Mouse (Mus musculus) cerebellum, adult 9-10 months (tissue): Measurements from ENCODE around the gene Syncrip.
A peak's percentile ranks its signal among the peaks of the same experiment; 100 is the strongest.
"Not testable (repeated sequence)": the region's sequence is repeated elsewhere in the genome, so short reads cannot be mapped to it uniquely, and the experiment has no call there.

Experiments used
- DNase-seq: peaks from one replicate; pipeline ENCODE4 v3.0.0; 2022

Syncrip gene

GRCm38 (mm10) chr9:88481061-88481790 lies 1.1 kb downstream of the Syncrip start:
- DNase-seq, result peak; percentile 59

GRCm38 (mm10) chr9:88480120-88480519 lies 2.3 kb downstream of the Syncrip start:
- peak; percentile 37 for DNase-seq

- DNase-seq, result peak; percentile 31
Measured at GRCm38 (mm10) chr9:88476138-88476537, 6.2 kb downstream of the Syncrip start.

GRCm38 (mm10) chr9:88461017-88461416 lies 21.4 kb downstream of the Syncrip start:
- DNase-seq, result not testable (repeated sequence)

GRCm38 (mm10) chr9:88439991-88440390 lies 42.4 kb downstream of the Syncrip start:
- peak; percentile 22 for DNase-seq

GRCm38 (mm10) chr9:88439238-88439600 lies 43.2 kb downstream of the Syncrip start:
- no peak for DNase-seq

GRCm38 (mm10) chr9:88438555-88439237 lies 43.7 kb downstream of the Syncrip start, which contains the start of gene Snx14:
TSS of gene Snx14 (minus strand) at chr9:88438958.
- DNase-seq, result peak; percentile 96

GRCm38 (mm10) chr9:88438237-88438554 lies 44.2 kb downstream of the Syncrip start:
- no peak for DNase-seq

- DNase-seq, result peak; percentile 18
Measured at GRCm38 (mm10) chr9:88437342-88438236, 44.8 kb downstream of the Syncrip start.

- DNase-seq, result no peak
Measured at GRCm38 (mm10) chr9:88424356-88424755, 58.0 kb downstream of the Syncrip start.

- DNase-seq, result no peak
Measured at GRCm38 (mm10) chr9:88422428-88422827, 59.9 kb downstream of the Syncrip start.

- no peak for DNase-seq
Measured at GRCm38 (mm10) chr9:88416752-88417151, 65.6 kb downstream of the Syncrip start.

- DNase-seq, result no peak
Measured at GRCm38 (mm10) chr9:88409978-88410377, 72.4 kb downstream of the Syncrip start.

GRCm38 (mm10) chr9:88404515-88404914 lies 77.9 kb downstream of the Syncrip start:
- no peak for DNase-seq

GRCm38 (mm10) chr9:88404088-88404487 lies 78.3 kb downstream of the Syncrip start:
- no peak for DNase-seq

GRCm38 (mm10) chr9:88398461-88398860 lies 83.9 kb downstream of the Syncrip start:
- no peak for DNase-seq
